Mouse (Mus musculus): ENCODE measurements around the gene Gc. TPM values are rescaled to one million over a fixed set of nuclear protein-coding genes. Genes with fewer than 3 reads are reported as not detected.
A peak's percentile ranks its signal among the peaks of the same experiment; 100 is the strongest.

The Gc gene
- polyA plus RNA-seq (2015; fragmentation: Nextera tagmentation; extraction: Ambion mirVana), result 3.0 and 6.2 TPM in 2 replicates

- Histone ChIP-seq H3K4me2 (replicated peaks; ENCODE audit: low read depth) (no peak within 1 kb of the TSS), H3K4me3 (ENCODE audit: low read depth, low read length) (no peak within 1 kb of the TSS), H3K9me3 (ENCODE audit: control insufficient read depth, low read length) (no peaks in the 10 kb centered on the region), H3K9ac (ENCODE audit: low read length) (no peak within 1 kb of the TSS), H3K27me3 (ENCODE audit: control insufficient read depth, insufficient read depth, low read length) (no peaks in the 10 kb centered on the region), H3K36me3 (ENCODE audit: control insufficient read depth, insufficient read depth, low read length) (no peaks in the 10 kb centered on the region), H3K27ac (replicated peaks) (no peak within 1 kb of the TSS), H3K4me1 (replicated peaks; ENCODE audit: control insufficient read depth, insufficient read depth) (no peaks in the 10 kb centered on the region)
- TF ChIP-seq EP300 (optimal IDR thresholded peaks at IDR 0.05), result no peak
- TF ChIP-seq CTCF (IDR thresholded peaks at IDR 0.05; ENCODE audit: low read depth), result no peak
- no peak for ATAC-seq (ENCODE audit: low FRiP score, low TSS enrichment)
- 63% methylated on average over 5 of the region's 5 CpGs for WGBS
- no peak for DNase-seq (ENCODE audit: low spot score)
Measured at GRCm38 (mm10) chr5:89457554-89458062, at the start of gene Gc. Gene Gc, minus strand, starts transcription at chr5:89457898.

GRCm38 (mm10) chr5:89500182-89500581 is 42.5 kb upstream of the Gc start:
- H3K36me3 ChIP-seq (ENCODE audit: control insufficient read depth, insufficient read depth, low read length), result no peaks in the 10 kb centered on the region
- 54% methylated on average over 6 of the region's 6 CpGs for WGBS
- H3K4me3 ChIP-seq (ENCODE audit: low read depth, low read length), result no peak overlapping the region
- peak; percentile 16 for DNase-seq (ENCODE audit: low spot score)
- no peaks in the 10 kb centered on the region for H3K27me3 ChIP-seq (ENCODE audit: control insufficient read depth, insufficient read depth, low read length)
- no peaks in the 10 kb centered on the region for H3K4me1 ChIP-seq (replicated peaks; ENCODE audit: control insufficient read depth, insufficient read depth)
- no peaks in the 10 kb centered on the region for H3K9me3 ChIP-seq (ENCODE audit: control insufficient read depth, low read length)
- H3K27ac ChIP-seq (replicated peaks), result no peak overlapping the region
- no peak overlapping the region for H3K4me2 ChIP-seq (replicated peaks; ENCODE audit: low read depth)
- H3K9ac ChIP-seq (ENCODE audit: low read length), result no peak overlapping the region
- no peak for ATAC-seq (ENCODE audit: low FRiP score, low TSS enrichment)
- TF ChIP-seq CTCF (IDR thresholded peaks at IDR 0.05; ENCODE audit: low read depth) (peak; percentile 56), EP300 (optimal IDR thresholded peaks at IDR 0.05) (no peak)

GRCm38 (mm10) chr5:89492560-89492959 is 34.9 kb upstream of the Gc start:
- H3K9ac ChIP-seq (ENCODE audit: low read length), result no peak overlapping the region
- ATAC-seq (ENCODE audit: low FRiP score, low TSS enrichment), result no peak
- H3K4me3 ChIP-seq (ENCODE audit: low read depth, low read length), result no peak overlapping the region
- H3K36me3 ChIP-seq (ENCODE audit: control insufficient read depth, insufficient read depth, low read length), result no peaks in the 10 kb centered on the region
- no peaks in the 10 kb centered on the region for H3K9me3 ChIP-seq (ENCODE audit: control insufficient read depth, low read length)
- H3K27me3 ChIP-seq (ENCODE audit: control insufficient read depth, insufficient read depth, low read length), result no peaks in the 10 kb centered on the region
- H3K4me2 ChIP-seq (replicated peaks; ENCODE audit: low read depth), result no peak overlapping the region
- no peak for TF ChIP-seq EP300 (optimal IDR thresholded peaks at IDR 0.05)
- TF ChIP-seq CTCF (IDR thresholded peaks at IDR 0.05; ENCODE audit: low read depth), result no peak
- no peaks in the 10 kb centered on the region for H3K4me1 ChIP-seq (replicated peaks; ENCODE audit: control insufficient read depth, insufficient read depth)
- no peak overlapping the region for H3K27ac ChIP-seq (replicated peaks)
- DNase-seq (ENCODE audit: low spot score), result no peak
- WGBS, result 84% methylated on average over 1 of the region's 1 CpGs

GRCm38 (mm10) chr5:89470483-89470882 is 12.8 kb upstream of the Gc start:
- H3K9ac ChIP-seq (ENCODE audit: low read length), result no peak overlapping the region
- TF ChIP-seq CTCF (IDR thresholded peaks at IDR 0.05; ENCODE audit: low read depth), result no peak
- TF ChIP-seq EP300 (optimal IDR thresholded peaks at IDR 0.05), result no peak
- no peaks in the 10 kb centered on the region for H3K36me3 ChIP-seq (ENCODE audit: control insufficient read depth, insufficient read depth, low read length)
- H3K27me3 ChIP-seq (ENCODE audit: control insufficient read depth, insufficient read depth, low read length), result no peaks in the 10 kb centered on the region
- H3K27ac ChIP-seq (replicated peaks), result no peak overlapping the region
- WGBS, result 74% methylated on average over 4 of the region's 4 CpGs
- H3K4me2 ChIP-seq (replicated peaks; ENCODE audit: low read depth), result no peak overlapping the region
- H3K4me1 ChIP-seq (replicated peaks; ENCODE audit: control insufficient read depth, insufficient read depth), result no peaks in the 10 kb centered on the region
- ATAC-seq (ENCODE audit: low FRiP score, low TSS enrichment) (no peak), DNase-seq (ENCODE audit: low spot score) (no peak)
- H3K9me3 ChIP-seq (ENCODE audit: control insufficient read depth, low read length), result no peaks in the 10 kb centered on the region
- no peak overlapping the region for H3K4me3 ChIP-seq (ENCODE audit: low read depth, low read length)

- Histone ChIP-seq H3K27me3 (ENCODE audit: control insufficient read depth, insufficient read depth, low read length) (no peaks in the 10 kb centered on the region), H3K9me3 (ENCODE audit: control insufficient read depth, low read length) (no peaks in the 10 kb centered on the region), H3K4me1 (replicated peaks; ENCODE audit: control insufficient read depth, insufficient read depth) (no peaks in the 10 kb centered on the region), H3K4me3 (ENCODE audit: low read depth, low read length) (no peak overlapping the region), H3K4me2 (replicated peaks; ENCODE audit: low read depth) (no peak overlapping the region), H3K9ac (ENCODE audit: low read length) (no peak overlapping the region), H3K27ac (replicated peaks) (no peak overlapping the region), H3K36me3 (ENCODE audit: control insufficient read depth, insufficient read depth, low read length) (no peaks in the 10 kb centered on the region)
- DNase-seq (ENCODE audit: low spot score) (no peak), ATAC-seq (ENCODE audit: low FRiP score, low TSS enrichment) (no peak)
- WGBS, result 61% methylated on average over 2 of the region's 2 CpGs
- TF ChIP-seq CTCF (IDR thresholded peaks at IDR 0.05; ENCODE audit: low read depth) (no peak), EP300 (optimal IDR thresholded peaks at IDR 0.05) (no peak)
Measured at GRCm38 (mm10) chr5:89467886-89468285, 10.2 kb upstream of the Gc start.

GRCm38 (mm10) chr5:89467045-89467444 is 9.3 kb upstream of the Gc start:
- TF ChIP-seq EP300 (optimal IDR thresholded peaks at IDR 0.05), result no peak
- ATAC-seq (ENCODE audit: low FRiP score, low TSS enrichment), result no peak
- H3K9me3 ChIP-seq (ENCODE audit: control insufficient read depth, low read length), result no peaks in the 10 kb centered on the region
- H3K27me3 ChIP-seq (ENCODE audit: control insufficient read depth, insufficient read depth, low read length), result no peaks in the 10 kb centered on the region
- H3K4me2 ChIP-seq (replicated peaks; ENCODE audit: low read depth), result no peak overlapping the region
- 79% methylated on average over 1 of the region's 1 CpGs for WGBS
- H3K36me3 ChIP-seq (ENCODE audit: control insufficient read depth, insufficient read depth, low read length), result no peaks in the 10 kb centered on the region
- H3K4me1 ChIP-seq (replicated peaks; ENCODE audit: control insufficient read depth, insufficient read depth), result no peaks in the 10 kb centered on the region
- H3K9ac ChIP-seq (ENCODE audit: low read length), result no peak overlapping the region
- DNase-seq (ENCODE audit: low spot score), result no peak
- no peak overlapping the region for H3K4me3 ChIP-seq (ENCODE audit: low read depth, low read length)
- no peak overlapping the region for H3K27ac ChIP-seq (replicated peaks)
